Mouse (Mus musculus) liver, embryonic 14 days (tissue): Measurements from ENCODE around the gene Ripor3. TPM values are rescaled to one million over a fixed set of nuclear protein-coding genes. Genes with fewer than 3 reads are reported as not detected.

Experiments used
- polyA plus RNA-seq: library from polyadenylated mRNA; depleted of rRNA; stranded (reverse); fragments of >200 nt; gene quantifications from 2 replicates; pipeline ENCODE4 v1.2.3, GENCODE M21; 2012; rRNA removed

Gene Ripor3
- polyA plus RNA-seq: 2.5 and 2.6 TPM in 2 replicates

DNA sequence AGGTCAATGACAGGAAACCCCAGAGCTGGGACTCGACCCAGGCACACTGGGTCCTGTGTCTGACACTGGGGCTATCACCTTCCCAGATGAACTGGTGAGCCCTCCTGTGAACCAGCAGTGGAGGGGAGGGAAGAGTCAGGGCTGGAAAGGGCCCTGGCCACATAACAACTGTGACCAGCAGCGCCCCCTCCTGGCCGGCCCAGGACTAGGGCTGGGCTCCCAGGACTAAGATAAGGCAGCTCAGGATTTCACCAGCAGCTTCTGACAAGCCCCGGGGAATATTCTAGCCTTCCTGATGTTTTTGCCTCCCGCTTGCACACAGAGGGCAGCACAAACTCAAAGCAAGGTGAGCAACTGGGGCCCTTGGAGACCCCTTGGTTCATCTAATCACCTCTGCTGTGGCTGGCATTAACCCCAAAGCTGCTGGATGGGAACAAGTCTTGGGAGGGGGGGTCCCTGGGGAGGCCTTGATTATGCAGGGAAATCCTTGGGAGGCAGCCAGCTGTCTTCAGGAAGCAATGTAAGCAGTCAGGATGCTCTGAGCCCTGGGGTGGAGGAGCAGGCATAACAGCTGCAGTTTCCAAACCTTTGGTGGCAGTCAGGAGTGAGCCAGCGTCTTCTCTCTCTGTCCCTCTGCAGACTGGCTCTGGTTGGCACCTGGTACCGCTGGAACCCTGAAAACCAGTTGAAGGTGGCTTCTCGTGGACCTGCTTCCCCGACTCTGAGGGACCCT is at the start of gene Ripor3:
Gene Ripor3, minus strand, starts transcription at position 683 of the 733 bp plus-strand sequence.

DNA sequence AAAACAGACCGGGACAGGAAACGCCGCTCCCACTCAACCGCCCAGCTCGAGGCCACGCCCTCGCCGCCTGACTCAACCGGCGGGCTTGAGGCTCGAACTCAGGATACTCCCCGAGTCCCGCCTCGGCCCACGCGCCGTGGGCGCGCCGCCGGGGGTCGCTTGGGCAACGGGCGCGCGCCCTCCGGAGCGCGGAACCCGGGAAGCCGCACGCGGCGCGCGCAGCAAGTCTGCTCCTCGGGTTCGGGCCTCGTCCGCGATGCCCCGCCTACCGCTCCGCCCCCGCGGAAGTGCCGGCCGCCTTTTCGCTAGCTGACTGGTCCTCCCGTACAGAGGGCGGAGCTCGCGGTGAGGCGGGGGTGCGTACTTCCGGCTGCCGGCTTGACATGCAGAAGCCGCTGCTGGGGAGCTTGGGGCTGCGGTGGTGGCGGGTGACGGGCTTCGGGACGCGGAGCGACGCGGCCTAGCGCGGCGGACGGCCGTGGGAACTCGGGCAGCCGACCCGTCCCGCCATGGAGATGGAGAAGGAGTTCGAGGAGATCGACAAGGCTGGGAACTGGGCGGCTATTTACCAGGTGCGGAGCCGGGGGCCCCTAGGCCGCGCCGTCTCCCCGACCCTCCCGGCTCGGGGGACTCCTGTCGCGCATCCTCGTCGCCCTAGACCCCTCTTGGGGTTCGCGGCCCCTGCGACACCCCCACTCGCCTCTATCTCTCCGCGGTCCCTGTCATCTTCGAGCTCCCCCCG is 78.3 kb downstream of the Ripor3 start, which contains the start of gene Ptpn1:
Gene Ptpn1, plus strand, starts transcription at position 73 of the 742 bp plus-strand sequence.

Other genes with a start within 250 kb of the Ripor3 start
- 9.3 and 11.0 TPM in 2 replicates for gene Ptpn1, start 78.6 kb downstream of the Ripor3 start, polyA plus RNA-seq
- 2.1 and 2.2 TPM in 2 replicates for gene Pard6b, start 70.4 kb upstream of the Ripor3 start, polyA plus RNA-seq
- gene Adnp, start 196.5 kb upstream of the Ripor3 start, polyA plus RNA-seq: 6.2 and 7.2 TPM in 2 replicates
- gene Gm20716, start 219.7 kb upstream of the Ripor3 start, polyA plus RNA-seq: 9.5 and 11.4 TPM in 2 replicates
- gene Dpm1, start 220.0 kb upstream of the Ripor3 start, polyA plus RNA-seq: 4.7 and 4.9 TPM in 2 replicates
- 3.3 and 4.1 TPM in 2 replicates for gene Mocs3, start 220.0 kb upstream of the Ripor3 start, polyA plus RNA-seq